Mouse (Mus musculus) spleen, adult 2 months (tissue): ENCODE measurements around the gene Thap11. TPM values are rescaled to one million over a fixed set of nuclear protein-coding genes. Genes with fewer than 3 reads are reported as not detected.
A peak's percentile ranks its signal among the peaks of the same experiment; 100 is the strongest.

ENCODE experiments used
- DNase-seq, 2 experiments: peaks; one replicate each; pipeline versions ENCODE4 v3.0.0 to v3.0.0-alpha.2; 2012 to 2021; ENCODE audit warnings: low spot score in 2 of 2, low read depth in 1 of 2
- H3K27ac ChIP-seq: fragments of 200-500 bp; 2 replicates; pipeline ENCODE4 v1.5.1; 2012; ENCODE audit warnings: low read length, inconsistent platforms; ENCODE audit not compliant: insufficient read depth
- H3K27me3 ChIP-seq: fragments of 200-500 bp; 2 replicates; pipeline ENCODE4 v1.6.1; 2012; ENCODE audit warnings: mild to moderate bottlenecking, moderate library complexity, low read length, inconsistent platforms; ENCODE audit not compliant: control insufficient read depth, insufficient read depth
- H3K36me3 ChIP-seq: fragments of 200-500 bp; 2 replicates; pipeline ENCODE4 v1.6.1; 2012; ENCODE audit warnings: mild to moderate bottlenecking, low read length, inconsistent platforms; ENCODE audit not compliant: control insufficient read depth, insufficient read depth
- H3K4me1 ChIP-seq: fragments of 200-500 bp; 2 replicates; pipeline ENCODE4 v1.6.1; 2011; ENCODE audit warnings: inconsistent platforms; ENCODE audit not compliant: control insufficient read depth, insufficient read depth, insufficient read length
- H3K4me3 ChIP-seq: fragments of 200-500 bp; 2 replicates; pipeline ENCODE4 v1.5.1; 2011; ENCODE audit warnings: mild to moderate bottlenecking, inconsistent platforms; ENCODE audit not compliant: insufficient read depth, insufficient read length; ENCODE audit errors: extremely low read depth
- CTCF ChIP-seq: fragments of 200-500 bp; IDR thresholded peaks from 2 replicates; pipeline ENCODE4 v1.5.1; 2011; ENCODE audit warnings: mild to moderate bottlenecking, inconsistent platforms; ENCODE audit not compliant: insufficient read depth, insufficient read length, insufficient replicate concordance; ENCODE audit errors: extremely low read depth
- POLR2A ChIP-seq: fragments of 200-500 bp; IDR thresholded peaks from 2 replicates; pipeline ENCODE4 v1.6.1; 2011; ENCODE audit warnings: low read depth, low read length, inconsistent platforms
- WGBS: fragments of 180-500 bp; shearing (Covaris S2); methylation state at CpG from one replicate; pipeline ENCODE4 v1.1.7; 2018; 5-methylcytosine and 5-hydroxymethylcytosine counted together
- polyA plus RNA-seq: library from polyadenylated mRNA; depleted of rRNA; stranded (reverse); fragments of >200 nt; gene quantifications from 2 replicates; pipeline ENCODE4 v1.2.3, GENCODE M21; 2012

Gene Thap11
- polyA plus RNA-seq, 1 experiment, result 33.7 TPM

DNA sequence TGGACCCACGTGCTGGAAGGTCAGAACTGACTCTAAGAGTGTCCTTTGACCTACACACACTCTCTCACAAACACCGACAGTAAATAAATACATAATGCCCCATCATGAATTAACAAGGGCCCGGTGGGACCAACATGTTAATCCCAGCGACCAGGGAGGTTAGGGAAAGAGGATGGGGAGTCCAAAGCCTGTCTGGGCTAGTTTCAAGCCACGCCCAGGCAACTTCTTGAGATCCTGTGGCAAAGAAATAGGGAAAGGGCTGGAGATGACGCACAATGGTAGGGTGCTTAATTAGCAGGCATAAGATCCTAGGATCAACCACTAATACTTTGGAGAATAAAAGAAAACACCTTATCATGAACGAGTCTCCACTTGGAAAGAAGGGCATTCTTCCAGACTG, 4.3 kb upstream of the Thap11 start:
- H3K4me3 ChIP-seq, result no peak overlapping the region
- no peaks in the 10 kb centered on the region for H3K27me3 ChIP-seq
- no peak overlapping the region for H3K27ac ChIP-seq
- no peak for DNase-seq
- no peaks in the 10 kb centered on the region; the same call in 1 of the 2 replicates for H3K4me1 ChIP-seq
- 84% methylated on average over 7 of the region's 7 CpGs for WGBS
- TF ChIP-seq CTCF (no peak), POLR2A (no peak)
- peaks cover 5% of the 10 kb centered on the region for H3K36me3 ChIP-seq

DNA sequence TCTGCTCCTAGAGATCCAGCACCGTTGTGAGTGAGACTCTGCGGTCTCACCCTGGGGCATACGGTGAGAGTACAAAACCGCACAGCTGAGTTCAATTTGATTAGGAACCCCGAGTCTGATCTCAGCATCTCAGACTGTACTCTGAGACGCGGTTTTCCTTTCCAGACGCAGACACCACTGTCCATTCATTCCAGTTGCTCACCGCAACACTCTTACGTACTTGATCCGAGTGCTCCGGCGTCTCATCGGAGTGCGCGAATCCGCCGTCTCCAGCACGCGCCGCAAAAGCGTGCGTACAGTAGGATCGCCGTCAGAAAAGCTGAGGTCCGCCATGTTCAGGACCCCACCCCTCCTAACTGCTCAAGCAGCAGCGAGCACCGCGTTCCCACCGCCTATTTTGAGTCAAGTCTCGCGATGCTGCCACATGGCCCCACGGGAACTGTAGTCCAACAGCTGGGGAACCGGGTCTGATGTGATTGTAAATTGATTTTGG, 3.2 kb upstream of the Thap11 start:
- peak overlapping the region; percentile 41; the same call in 1 of the 2 replicates for H3K27ac ChIP-seq
- TF ChIP-seq CTCF (no peak), POLR2A (peak; percentile 60)
- peaks cover 3% of the 10 kb centered on the region for H3K36me3 ChIP-seq
- peak; percentile 62 to 86 for DNase-seq
- no peaks in the 10 kb centered on the region for H3K27me3 ChIP-seq
- under 1% methylated on average over 34 of the region's 34 CpGs for WGBS
- peaks cover 9% of the 10 kb centered on the region; the same call in 1 of the 2 replicates for H3K4me1 ChIP-seq
- H3K4me3 ChIP-seq, result peak overlapping the region; percentile 96

DNA sequence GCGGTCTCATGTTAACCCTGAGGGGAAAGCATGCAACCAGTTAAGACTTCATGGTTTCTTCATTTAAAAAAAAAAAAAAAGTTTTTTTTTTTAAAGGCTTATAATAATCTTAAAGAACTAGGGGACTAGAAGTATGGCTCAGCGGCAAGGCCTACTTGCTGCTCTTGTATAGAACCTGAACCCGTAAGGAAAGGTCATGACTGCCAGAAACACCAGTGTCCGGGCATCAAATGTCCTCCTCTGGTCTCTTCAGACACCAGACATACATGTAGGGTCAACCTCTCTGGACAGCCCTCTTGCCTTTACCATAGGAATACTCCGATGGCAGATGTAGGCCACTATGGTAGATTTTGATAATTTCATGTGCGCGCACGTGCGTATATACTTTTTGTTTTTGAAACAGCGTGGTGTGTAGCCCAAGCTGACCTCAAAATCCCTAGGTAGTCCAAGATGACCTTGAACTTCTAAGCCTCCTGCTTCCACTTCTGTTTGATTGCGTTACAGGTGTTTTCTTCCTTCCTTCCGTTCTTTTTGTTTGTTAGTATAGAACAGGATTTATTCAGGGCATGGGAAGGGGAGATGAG, 2.7 kb upstream of the Thap11 start:
- H3K4me1 ChIP-seq, result peaks cover 9% of the 10 kb centered on the region; the same call in 1 of the 2 replicates
- no peak overlapping the region for H3K4me3 ChIP-seq
- TF ChIP-seq POLR2A, result no peak
- TF ChIP-seq CTCF, result no peak
- WGBS, result 82% methylated on average over 12 of the region's 12 CpGs
- peaks cover 3% of the 10 kb centered on the region for H3K36me3 ChIP-seq
- no peak overlapping the region for H3K27ac ChIP-seq
- no peaks in the 10 kb centered on the region for H3K27me3 ChIP-seq
- DNase-seq, result no peak

DNA sequence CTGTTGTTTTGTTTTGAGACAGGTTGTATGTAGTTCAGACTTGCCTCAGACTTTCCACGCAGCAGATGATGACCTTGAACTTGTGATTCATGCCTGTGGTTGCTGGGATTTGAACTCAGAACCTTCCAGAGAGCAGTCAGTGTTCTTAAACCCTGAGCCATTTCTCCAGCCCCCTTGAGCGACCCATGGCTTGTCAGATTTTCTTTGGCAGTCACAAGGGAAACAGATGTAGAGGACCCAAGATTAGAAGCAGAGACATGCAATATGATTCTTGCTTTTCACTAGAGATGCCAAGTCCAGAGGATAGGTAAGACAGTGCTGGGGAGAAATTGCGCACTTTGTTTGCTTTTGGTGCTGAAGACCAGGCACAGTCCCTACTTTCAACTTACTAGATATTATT, 1.8 kb upstream of the Thap11 start, which contains the start of gene Cenpt:
Cenpt (minus strand) TSS at position 101 of the 400 bp plus-strand sequence.
- peaks cover 9% of the 10 kb centered on the region; the same call in 1 of the 2 replicates for H3K4me1 ChIP-seq
- TF ChIP-seq POLR2A (no peak), CTCF (no peak)
- no peak within 1 kb of the TSS for H3K4me3 ChIP-seq
- no peak within 1 kb of the TSS for H3K27ac ChIP-seq
- H3K36me3 ChIP-seq, result peaks cover 3% of the 10 kb centered on the region
- no peaks in the 10 kb centered on the region for H3K27me3 ChIP-seq
- 92% methylated on average over 3 of the region's 3 CpGs for WGBS
- no peak for DNase-seq

DNA sequence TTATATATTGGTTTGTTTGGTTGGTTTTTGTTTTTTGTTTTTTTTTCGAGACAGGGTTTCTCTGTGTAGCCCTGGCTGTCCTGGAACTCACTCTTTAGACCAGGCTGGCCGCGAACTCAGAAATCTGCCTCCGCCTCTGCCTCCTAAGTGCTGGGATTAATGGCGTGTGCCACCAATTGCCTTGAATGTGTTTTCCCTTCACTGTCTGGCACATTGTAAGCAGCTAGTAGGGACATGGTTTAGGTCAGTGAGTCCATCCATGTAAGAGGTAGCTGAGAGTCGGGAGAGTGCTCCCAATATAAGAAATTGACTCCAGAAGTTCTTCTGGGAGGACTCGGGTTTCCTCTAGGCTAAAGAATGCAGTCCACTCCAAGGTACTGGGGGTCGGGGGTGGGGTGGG, 629 bp upstream of the Thap11 start:
- Histone ChIP-seq H3K4me1 (peaks cover 9% of the 10 kb centered on the region; the same call in 1 of the 2 replicates), H3K27ac (no peak overlapping the region)
- WGBS, result 36% methylated on average over 8 of the region's 8 CpGs

DNA sequence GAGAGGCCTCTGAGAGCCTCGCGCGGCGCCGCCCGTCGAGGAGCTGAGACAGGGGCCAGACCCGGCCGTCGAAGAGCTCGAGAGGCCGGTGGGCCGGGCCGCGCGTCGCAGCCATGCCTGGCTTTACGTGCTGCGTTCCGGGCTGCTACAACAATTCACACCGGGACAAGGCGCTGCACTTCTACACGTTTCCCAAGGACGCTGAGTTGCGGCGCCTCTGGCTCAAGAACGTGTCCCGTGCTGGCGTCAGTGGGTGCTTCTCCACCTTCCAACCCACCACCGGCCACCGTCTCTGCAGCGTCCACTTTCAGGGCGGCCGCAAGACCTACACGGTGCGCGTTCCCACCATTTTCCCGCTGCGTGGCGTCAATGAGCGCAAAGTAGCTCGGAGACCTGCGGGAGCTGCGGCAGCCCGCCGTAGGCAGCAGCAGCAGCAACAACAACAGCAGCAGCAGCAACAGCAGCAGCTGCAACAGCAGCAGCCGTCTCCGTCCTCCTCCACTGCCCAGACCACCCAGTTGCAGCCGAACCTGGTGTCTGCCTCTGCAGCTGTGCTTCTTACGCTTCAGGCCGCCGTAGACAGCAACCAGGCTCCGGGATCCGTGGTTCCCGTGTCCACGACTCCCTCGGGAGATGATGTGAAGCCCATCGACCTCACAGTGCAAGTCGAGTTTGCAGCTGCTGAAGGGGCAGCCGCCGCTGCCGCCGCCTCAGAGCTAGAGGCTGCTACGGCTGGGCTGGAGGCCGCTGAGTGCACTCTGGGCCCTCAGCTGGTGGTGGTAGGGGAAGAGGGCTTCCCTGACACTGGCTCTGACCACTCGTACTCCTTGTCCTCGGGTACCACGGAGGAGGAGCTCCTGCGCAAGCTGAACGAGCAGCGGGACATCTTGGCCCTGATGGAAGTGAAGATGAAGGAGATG, 576 bp downstream of the Thap11 start:
- DNase-seq, result peak in 1 of 2 experiments; percentile 19
- no peak for TF ChIP-seq CTCF
- TF ChIP-seq POLR2A, result no peak
- Histone ChIP-seq H3K36me3 (no peaks in the 10 kb centered on the region), H3K27ac (peak overlapping the region; percentile 42), H3K4me3 (peak overlapping the region; percentile 95), H3K4me1 (peaks cover 9% of the 10 kb centered on the region; the same call in 1 of the 2 replicates), H3K27me3 (no peaks in the 10 kb centered on the region)
- WGBS, result under 1% methylated on average over 71 of the region's 71 CpGs

More for the DNA sequence above, 629 bp upstream of the Thap11 start:
- Histone ChIP-seq H3K36me3 (no peaks in the 10 kb centered on the region), H3K4me3 (no peak overlapping the region), H3K27me3 (no peaks in the 10 kb centered on the region)
- TF ChIP-seq POLR2A (no peak), CTCF (no peak)
- no peak for DNase-seq
